Mouse (Mus musculus): ENCODE measurements around the gene Gjb5.

The Gjb5 gene

DNA sequence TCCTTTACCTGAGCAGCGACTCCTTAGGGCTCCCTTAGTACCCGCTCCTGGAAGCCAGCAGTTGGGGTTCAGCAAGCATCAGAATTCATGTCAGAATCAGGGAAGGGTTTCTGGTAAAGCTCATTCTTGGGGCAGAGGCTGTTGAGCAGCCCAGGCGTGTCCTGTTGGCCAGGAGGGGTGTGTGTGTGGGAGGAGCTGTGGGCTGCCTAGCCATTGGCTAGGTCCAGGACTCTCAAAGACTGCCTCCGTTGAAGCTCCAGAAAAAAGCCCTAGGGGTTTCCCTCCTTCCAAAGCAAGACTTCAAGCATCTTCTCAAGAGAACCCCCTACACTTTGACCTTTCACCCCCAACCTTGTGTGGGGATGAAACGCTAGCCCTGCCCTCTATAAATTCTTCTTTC, at the start of gene Gjb5:
Gjb5 (minus strand) TSS at position 164 of the 400 bp plus-strand sequence.
- peak; percentile 28 for DNase-seq

DNA sequence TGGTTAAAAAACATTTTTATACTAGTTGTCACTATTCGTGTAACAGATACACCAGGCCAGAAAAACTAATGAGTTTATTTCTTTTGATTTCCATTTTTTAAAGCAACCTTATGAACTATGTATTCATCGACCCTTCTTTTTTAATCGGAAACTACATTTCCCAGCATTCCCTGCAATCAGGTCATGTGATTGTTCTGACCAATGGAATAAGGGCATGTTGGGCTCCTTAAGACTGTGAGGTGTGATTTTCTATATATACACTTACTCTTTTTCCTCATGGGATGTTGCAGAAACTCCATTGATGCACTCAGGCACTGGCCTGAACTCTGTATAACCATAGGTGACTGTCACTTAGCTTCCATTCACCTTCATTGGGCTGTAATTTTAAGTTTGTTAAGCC, 44.6 kb upstream of the Gjb5 start:
- DNase-seq: no peak

DNA sequence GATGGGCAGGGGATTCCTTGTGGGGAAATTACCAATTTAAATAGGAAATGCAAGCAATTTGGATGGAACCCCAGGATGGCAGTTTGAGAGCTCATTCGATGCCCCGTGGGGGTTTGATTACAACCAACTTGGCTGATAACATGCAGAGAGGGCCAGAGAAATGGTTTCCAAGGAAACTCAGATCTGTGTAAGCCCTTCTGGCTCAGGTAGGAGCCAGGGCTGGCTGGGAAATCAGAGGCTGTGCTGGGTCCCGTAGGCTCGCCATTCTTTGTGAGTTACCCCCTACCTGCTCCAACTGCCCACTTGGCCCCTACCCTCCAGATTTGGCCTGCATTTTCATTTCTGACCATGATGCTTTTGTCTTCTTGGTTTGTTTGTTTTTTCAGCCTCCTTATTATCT, 44.2 kb upstream of the Gjb5 start:
- DNase-seq: no peak

DNA sequence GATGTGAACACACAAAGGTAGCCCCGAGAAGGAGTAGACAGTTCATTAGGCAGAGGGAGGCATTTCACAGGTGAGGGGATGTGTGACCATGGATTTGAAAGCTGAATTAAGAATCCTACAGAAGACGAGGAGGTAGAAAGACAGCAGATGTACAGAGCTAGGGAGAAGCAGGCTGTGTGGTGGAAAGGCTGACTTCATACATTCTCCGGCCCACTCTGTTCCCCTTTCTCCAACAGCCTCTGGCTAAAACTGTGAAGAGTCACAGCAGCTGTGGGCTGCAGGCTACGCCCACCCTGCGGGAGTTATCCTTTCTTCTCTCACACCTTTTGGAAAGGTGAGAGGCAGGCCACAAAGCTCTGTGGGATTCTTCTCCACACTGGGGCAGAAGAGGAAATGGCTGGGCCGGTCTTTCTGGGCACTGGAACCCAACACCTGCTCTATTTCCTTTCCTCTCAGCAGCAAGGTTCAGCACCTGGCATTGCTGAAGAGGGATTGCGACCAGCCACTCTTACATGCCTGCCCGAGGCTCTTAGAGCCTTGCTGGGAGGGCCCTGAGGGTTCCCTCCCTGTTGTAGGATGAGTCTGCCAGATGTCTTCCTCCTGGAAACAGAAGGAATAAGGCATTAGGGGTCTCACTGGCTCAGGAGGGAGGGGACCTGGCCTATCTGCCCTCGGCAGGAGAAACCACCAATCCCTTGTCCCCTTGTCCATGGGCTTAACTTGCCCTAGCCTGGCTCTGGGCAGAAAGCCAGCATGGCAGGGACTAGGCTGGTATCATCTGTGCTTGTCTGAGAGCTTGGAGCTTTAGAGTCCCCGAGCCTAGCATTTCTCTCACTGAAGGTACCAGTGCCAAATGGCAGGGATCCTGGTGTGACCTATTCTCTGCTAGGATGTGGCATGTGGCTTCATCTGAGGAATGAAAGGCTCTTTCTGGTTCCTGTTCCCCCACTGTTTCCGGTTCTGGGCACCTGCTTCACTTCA, 42.5 kb upstream of the Gjb5 start:
- DNase-seq: no peak

DNA sequence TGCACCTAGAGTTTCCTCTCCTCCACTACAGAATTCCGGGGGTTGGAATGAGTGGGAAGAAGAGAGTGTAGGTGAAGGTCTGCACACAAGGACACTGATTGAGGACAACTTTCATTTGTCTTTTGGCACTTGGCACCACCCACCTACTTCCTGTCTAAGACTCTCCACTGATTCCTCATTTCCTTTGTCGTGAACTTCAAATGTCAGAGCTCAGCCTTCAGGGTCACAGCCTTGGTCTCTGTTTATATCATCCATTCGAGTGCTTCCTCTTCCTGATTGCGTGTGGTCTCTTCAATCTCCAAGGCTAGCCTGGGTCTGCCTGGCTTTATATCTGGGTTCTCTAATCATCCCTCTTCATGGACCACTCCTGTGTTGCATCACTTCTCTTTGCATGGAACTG, 37.6 kb upstream of the Gjb5 start:
- DNase-seq: no peak

DNA sequence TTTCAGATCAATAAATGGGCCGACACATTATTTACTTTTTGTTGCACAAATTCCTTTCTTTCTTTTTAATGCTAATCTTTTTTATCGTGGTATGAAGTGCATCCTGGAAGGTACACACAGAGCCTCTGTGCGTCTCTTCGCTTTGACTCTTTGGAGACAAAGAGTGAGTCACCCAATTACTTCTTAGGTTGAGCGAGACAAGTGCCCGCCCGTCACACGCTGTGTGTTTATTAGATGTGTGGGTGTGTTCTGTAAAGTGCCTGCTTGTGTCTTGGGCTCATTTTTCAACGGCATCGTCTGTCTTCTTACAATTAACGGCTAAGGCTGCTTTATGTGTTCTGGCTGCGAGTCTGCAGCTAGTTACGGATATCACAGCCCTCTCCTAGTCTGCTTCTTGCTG, 31.7 kb upstream of the Gjb5 start:
- no peak for DNase-seq

DNA sequence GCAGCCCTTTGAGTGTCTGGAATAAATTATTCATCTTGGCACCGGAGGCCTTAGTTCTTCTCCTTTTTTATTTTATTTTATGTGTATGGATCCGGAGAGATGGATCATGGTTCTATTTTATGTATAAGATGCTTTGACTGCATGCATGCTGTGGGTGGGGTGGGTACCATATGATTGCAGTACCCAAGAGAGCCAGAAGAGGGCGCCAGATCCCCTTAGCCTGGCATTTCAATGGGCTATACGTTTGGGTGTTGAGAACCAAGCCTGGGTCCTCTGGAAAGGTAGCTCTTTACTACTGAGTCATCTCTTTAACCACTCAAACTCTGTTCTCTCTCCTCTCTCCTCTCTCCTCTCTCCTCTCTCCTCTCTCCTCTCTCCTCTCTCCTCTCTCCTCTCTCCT, 19.4 kb upstream of the Gjb5 start:
- DNase-seq: no peak

DNA sequence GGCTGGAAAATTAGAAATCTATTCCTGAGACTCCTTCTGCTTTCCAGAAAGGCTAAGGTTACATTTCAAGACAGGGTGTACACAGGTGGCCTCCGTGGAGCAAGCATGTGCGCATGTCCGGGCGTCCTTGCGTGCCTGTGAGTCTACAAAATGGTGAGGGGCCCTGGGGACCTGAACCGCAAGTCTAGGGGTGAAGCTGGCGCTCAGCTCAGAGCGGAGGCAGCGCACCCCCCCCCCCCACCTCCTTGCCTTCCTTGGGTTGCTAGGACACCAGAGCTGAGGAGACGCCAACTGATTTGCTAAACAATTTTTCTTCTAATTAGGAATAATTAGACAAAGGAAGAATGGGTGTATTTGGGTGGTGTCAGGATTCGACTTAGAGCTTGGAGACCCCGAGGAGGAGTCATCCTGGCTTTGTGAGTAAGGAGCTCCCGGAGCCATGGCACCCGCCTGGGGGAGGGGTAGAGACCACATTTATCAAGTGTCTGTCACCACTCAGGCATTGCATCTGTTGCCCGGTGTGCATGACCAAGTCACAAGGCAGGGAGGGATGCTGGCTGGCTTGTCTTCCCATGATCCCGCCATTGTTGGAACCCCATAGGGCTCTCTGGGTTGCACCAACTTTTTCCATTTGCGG, 17.7 kb upstream of the Gjb5 start:
- DNase-seq: no peak

DNA sequence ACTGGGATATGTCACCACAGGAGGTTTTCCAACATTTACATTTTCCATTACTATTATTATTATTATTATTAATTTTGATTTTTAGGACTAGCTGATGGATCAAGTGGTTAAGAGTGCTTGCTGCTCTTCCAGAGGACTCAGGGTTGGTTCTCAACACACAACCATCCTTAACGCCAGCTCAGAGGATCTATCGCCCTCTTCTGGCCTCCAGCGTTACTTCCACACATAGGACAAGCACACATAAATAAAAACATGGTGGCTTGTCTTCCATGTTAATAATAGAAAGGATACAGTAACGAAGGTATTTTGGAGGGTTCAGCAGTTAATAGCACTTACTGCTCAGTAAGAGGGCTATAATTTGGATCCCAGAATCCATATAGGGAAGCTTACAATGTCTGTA, 16.7 kb upstream of the Gjb5 start:
- DNase-seq: no peak

DNA sequence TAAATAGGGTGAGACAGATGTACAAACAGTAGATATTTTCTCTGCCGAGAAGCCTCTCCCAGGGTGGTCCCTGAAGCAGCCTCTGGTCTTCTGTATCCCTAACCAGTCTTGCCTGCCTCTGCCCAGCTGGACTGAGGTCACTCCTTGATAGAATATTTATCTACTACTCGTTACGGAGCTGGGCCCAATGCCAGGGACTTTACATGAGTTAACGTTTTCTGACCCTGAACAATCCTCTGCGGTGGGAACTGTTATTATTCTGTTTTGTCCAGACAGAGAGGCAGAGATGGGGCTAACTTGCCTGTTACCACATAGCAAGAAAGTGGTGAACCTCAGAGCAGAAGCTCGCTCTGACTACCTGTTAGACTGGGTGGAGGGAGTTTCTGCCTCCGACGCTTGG, 15.5 kb upstream of the Gjb5 start:
- DNase-seq: no peak

DNA sequence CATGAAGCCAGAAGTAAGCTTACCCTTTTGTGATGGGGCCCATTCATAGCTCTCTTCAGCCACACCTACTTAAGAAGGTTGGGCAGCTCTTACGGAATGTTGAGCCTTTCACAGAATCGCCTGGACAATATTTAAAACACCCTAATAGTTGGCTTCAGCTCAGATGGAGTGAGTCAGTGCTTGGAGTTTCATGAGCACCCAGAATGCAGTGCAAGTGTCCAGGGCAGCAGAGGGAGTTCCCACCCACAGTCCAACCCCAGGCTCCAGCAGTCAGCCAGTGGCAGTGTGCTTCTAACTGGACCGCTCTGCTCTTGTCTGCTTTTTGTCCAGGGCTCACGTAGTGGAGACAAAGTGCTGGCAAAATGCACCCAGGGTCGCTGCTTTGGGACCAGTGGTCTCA, 13.6 kb upstream of the Gjb5 start:
- DNase-seq: no peak

DNA sequence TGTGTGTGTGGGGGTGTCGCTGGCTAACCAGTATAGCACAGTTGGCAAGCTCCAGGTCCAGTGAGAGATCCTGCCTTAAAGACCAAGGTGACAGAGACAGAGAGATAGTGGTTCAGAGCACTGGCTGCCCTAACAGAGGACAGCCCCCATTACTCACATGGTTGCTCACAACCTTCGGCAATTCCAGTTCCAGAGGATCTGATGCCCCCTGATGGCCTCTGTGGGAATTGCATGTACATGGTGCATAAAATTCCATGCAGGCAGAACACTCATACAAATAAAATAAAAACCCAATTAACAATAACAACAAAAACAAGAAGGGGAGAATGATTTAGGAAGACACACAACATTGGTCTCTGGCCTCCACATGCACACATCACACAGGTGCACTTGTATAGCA, 12.5 kb upstream of the Gjb5 start:
- no peak for DNase-seq

DNA sequence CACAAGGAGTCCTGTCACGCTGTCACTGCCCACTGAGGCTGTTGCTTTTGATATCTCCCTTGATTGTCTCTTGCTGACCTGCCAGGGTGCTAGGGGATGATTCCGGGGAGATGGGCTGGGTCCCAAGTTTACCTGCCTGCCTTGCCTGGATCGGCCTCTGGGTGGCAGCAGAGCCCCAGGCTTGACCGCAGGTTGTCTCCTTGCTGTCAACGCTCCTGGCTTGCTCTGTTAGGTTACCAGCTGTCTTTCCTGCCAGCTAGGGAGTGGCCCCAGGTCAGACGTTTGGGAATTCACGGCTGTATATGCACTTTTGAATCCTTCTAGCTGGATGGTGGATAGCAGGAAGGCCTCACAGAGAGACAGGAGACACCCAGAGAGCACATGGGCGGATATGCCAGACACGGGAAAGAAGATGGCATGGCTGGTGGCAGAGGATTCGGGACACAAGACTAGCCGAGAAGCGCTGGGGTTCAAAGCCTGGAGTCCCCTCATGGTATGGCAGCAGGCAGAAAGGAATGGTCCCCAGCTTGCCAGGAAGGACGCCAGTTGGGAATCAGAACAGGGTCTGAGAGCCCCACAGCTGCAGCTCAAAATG, 10.5 kb upstream of the Gjb5 start:
- peak; percentile 79 for DNase-seq

DNA sequence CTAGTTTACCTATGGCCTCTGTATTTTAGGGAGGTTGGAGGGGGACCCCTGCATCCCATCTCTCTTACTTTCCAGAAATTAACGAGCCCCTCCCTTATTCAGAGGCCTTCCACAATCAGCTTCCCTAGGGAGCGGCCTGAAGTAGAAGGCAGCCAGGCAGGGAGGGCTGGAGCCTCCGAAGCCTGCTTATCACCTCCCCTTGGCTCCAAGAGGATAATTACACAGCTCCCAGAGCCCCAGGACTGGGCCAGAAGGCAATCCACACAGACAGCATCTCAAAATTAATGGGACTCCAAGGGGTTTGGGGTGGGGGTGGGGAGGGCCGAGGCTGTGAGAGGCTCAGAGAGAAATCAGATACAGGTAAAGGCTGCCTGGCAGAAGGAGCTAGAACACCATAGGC, 7.9 kb upstream of the Gjb5 start:
- no peak for DNase-seq

DNA sequence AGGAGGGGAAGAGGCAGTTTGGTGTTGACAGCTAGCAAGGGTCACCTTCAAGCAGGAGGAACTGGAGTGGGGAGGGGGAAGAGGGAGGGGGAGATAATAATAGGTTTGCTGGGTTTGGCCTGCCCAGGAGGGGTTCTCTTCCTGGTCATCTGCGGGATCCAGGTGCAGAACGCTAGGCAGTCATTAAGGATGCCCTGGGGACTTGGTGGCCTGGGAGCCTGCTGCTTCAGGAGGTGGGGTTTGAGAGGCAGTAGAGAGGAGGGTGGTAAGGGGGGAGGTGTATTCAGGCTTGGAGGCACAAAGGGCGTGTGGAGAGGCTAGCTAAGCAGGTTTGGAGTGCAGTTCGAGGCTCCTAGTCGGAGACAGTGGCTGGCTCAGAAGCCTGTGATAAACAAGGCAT, 7.5 kb upstream of the Gjb5 start:
- no peak for DNase-seq

DNA sequence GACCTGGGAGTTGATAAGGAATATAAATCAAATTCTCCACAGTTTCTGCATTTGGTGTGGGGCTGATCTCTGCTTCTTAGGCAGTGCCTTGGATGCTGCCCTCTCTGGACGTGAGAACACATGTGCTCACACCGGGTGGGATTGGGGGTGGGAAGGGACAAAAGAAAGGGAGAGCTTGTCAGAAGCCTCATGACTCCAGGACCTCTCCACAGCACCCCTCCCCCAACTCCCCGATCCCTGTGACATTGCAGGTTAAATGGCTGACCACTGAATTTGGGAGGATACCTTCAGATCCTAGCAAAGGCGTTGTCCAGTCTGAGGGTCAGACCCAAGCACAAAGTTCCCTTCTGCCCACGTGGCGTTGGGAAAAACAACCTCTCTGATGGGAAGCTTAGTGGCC, 6.5 kb upstream of the Gjb5 start:
- no peak for DNase-seq

DNA sequence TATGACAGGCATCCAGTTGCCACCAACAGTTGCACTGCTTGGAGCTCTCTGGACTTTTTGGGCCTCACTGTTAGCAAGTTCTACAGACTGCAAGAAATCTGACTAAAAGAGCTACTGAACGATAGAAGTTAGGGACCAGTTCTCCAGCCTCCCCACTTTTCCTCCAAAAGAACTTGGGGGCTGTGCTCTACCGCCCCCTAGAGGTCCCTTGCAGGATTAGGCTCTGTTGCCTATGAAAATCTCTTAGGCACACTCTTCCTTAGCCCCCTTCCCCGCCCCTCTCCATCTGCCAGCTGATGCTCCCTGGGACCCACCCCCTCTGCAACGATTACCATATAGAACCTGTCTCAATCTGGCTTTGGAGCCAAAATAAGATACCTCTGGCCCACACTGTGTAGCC, 5.3 kb upstream of the Gjb5 start:
- DNase-seq: no peak

DNA sequence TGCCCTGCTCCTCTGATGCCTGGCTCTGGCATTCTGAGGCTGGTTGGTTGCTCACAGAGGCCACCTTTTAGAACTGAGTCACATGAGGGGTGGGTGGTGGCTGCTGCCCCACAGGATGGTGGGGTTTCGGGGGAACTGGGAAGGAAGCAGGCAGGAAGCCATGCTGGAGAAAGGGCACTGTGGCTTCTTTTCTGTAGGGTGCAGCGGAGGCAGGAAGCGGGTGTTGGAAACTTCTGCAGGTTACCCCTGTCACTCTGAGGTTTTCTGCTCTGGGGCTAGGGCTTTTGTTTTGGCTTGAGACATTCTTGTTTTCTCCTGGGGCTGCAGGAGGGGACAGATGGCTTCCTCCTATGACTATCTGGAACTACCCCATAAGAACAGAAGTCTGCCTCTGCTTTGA, 4.5 kb upstream of the Gjb5 start:
- no peak for DNase-seq

DNA sequence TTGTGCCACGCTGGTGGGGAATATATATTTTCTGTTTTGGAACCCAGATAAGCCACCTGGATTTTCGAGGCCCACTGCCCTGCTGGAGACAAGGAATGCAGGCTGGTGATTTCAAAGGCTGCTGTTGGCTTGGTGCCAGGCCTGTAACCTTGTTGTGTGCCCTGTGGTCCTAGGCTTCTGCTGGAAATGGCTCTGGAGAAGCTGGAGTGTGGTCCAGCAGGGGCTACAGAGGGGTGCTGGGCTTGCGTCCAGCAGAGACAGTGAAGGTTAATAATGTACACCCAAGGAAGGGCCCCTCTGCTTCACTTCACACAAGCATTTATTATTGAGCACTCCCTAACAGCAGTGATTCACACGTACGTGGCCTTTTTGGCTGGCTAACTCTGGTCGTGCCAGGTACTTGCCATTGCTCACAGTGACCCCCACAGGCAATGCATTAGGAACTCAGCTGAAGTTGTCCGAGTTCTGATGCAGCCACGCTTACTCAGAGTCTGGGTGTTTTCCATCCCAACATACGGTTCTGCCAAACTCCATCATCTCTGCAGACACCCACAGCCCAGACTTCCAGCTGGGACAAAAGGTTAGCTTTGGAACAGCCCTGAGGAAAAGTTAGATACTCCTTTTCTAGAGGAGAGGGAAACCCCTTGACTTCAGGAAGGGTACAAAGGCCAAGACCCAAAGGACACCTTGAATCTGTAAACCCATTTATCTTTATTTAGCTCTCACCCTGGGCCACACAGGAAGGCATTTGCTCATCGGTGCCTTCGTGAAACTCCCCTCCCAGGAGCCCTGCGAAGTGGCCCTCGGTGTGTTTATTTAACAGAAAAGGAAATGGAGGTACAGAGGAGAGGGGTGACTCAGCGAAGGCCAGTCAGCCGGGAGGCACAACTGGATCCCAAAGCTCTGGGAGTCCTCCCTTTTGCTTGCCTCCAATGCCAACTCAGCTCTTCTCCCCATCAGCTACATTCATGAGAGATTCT, 3.2 kb downstream of the Gjb5 start:
- peak; percentile 71 for DNase-seq

DNA sequence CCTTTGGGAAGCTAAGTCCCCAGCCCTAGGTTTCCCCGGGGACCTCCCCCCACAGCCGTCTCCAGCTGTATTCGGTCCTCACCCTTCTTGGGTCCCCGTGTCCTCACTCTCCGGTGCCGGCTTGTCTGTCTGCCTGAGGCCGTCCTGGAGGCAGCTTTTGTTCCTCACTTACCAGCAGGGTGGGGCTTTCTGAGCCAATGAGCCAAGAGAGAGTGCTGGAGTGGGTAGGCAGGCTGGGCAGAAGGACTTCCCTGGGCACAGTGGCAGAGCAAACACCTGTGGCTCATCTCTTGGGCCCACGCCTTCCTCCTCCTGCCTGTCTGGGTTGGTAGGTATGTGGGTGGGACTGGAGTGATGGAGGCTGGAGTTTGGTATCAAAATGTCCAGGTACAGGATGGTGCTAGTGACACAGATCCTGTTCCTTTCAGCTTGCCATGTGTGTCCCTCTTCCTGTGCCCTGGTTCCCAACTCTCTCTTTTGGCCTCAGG, 4.0 kb downstream of the Gjb5 start, which contains the start of gene Gjb4:
Gjb4 (minus strand) TSS at position 131 of the 488 bp plus-strand sequence.
- no peak for DNase-seq

DNA sequence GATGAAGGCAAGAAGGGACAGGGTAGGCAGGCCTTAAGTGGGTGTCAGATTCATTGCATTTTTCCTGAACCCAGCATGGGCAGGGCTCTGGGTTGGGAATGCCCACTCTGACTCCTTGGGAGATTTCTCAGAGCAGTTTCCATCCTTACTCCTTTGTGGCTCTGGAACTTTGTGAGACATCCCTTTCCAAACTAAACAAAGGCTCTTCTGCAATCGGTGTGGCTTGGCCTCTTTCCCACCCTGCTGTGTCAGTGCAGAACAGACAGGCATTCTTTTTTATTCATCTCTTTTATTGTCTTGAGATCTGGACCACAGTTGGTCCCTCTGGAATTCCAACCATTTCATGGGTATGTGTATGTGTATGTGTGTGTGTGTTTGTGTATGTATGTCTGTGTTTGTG, 5.4 kb downstream of the Gjb5 start:
- no peak for DNase-seq

DNA sequence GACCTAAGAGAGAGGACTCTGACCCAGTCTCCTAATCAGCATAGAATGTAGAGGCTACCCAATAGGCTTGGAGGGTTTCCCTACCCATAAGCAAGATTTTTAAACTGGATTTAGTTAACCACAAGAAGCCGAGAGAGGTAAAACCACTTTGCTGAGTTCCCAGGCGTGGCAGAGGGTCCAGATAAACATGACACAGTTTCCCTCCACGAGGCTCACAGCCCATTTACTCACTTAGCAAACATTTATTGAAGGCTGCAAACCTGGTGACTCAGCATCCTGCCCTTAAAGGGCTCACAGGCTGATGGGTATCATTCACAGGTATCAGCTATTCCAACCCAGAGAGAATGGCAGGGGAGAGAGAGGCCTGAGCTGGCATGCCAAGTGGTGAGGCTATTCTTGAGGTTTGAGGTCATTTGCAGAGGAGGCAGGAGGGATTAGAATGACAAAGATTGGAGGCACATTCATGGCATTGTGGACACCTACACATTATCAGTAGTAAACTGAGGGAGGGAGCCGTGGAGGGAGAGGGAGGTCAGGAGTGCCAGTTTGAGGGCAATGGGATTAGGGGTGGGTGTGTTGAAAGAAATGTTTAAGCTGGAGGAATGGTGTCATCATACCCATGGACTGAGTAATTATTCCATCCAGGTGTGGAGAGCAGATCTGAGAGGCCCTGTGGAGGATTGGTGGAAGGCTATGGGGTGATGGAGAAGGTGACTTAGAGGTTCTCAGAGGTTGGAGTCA, 8.3 kb downstream of the Gjb5 start:
- DNase-seq: no peak

Measured in kidney, postnatal 10 days (tissue).